Mouse (Mus musculus) small intestine, adult 2 months (tissue): ENCODE measurements around the gene Rapgef1. TPM values are rescaled to one million over a fixed set of nuclear protein-coding genes. Genes with fewer than 3 reads are reported as not detected.

ENCODE experiments used
- H3K27ac ChIP-seq: fragments of 200-500 bp; 2 replicates; pipeline ENCODE4 v1.5.1; 2012; ENCODE audit warnings: low read depth, low read length, control low read depth, inconsistent platforms; ENCODE audit not compliant: insufficient read depth
- H3K27me3 ChIP-seq: fragments of 200-500 bp; 2 replicates; pipeline ENCODE4 v1.6.1; 2012; ENCODE audit warnings: mild to moderate bottlenecking, moderate library complexity, low read length, inconsistent platforms; ENCODE audit not compliant: control insufficient read depth, insufficient read depth
- H3K36me3 ChIP-seq: fragments of 200-500 bp; 2 replicates; pipeline ENCODE4 v1.6.1; 2012; ENCODE audit warnings: mild to moderate bottlenecking, low read length, control low read depth, inconsistent platforms; ENCODE audit not compliant: control insufficient read depth, insufficient read depth
- H3K4me1 ChIP-seq: fragments of 200-500 bp; 2 replicates; pipeline ENCODE4 v1.6.1; 2012; ENCODE audit warnings: low read length, inconsistent platforms, mixed read lengths; ENCODE audit not compliant: control insufficient read depth, insufficient read depth, insufficient read length
- H3K4me3 ChIP-seq: fragments of 200-500 bp; 2 replicates; pipeline ENCODE4 v1.5.1; 2012; ENCODE audit warnings: low read depth, mild to moderate bottlenecking, control low read depth, inconsistent platforms, low read length, moderate library complexity
- CTCF ChIP-seq: fragments of 200-500 bp; IDR thresholded peaks from 2 replicates; pipeline ENCODE4 v1.5.1; 2012; ENCODE audit warnings: low read depth, mild to moderate bottlenecking, control low read depth, inconsistent platforms, low read length, moderate library complexity, mixed read lengths; ENCODE audit not compliant: insufficient replicate concordance, insufficient read length; ENCODE audit errors: extremely low read depth
- POLR2A ChIP-seq: fragments of 200-500 bp; IDR thresholded peaks from 2 replicates; pipeline ENCODE4 v1.6.1; 2012; ENCODE audit warnings: low read depth, mild to moderate bottlenecking, control low read depth, inconsistent platforms, low read length, moderate library complexity
- WGBS: fragments of 180-500 bp; shearing (Covaris S2); methylation state at CpG from one replicate; pipeline ENCODE4 v1.1.7; 2018; 5-methylcytosine and 5-hydroxymethylcytosine counted together
- polyA plus RNA-seq: library from polyadenylated mRNA; depleted of rRNA; stranded (reverse); fragments of >200 nt; gene quantifications from 2 replicates; pipeline ENCODE4 v1.2.3, GENCODE M21; 2012

The Rapgef1 gene
- polyA plus RNA-seq, 1 experiment: 25.1 TPM

- Histone ChIP-seq H3K4me3 (no peak overlapping the region), H3K4me1 (no peaks in the 10 kb centered on the region), H3K27me3 (no peaks in the 10 kb centered on the region), H3K36me3 (peaks cover 38% of the 10 kb centered on the region), H3K27ac (no peak overlapping the region)
- TF ChIP-seq CTCF (no peak), POLR2A (no peak)
- 90% methylated on average over 10 of the region's 10 CpGs for WGBS
These were observed 113.0 kb downstream of the Rapgef1 start for GRCm38 (mm10) chr2:29732559-29732958.

- TF ChIP-seq CTCF (no peak), POLR2A (no peak)
- Histone ChIP-seq H3K27ac (no peak overlapping the region), H3K4me1 (no peaks in the 10 kb centered on the region), H3K36me3 (peaks cover 42% of the 10 kb centered on the region), H3K27me3 (no peaks in the 10 kb centered on the region), H3K4me3 (no peak overlapping the region)
- 98% methylated on average over 5 of the region's 5 CpGs for WGBS
These were observed 113.8 kb downstream of the Rapgef1 start for GRCm38 (mm10) chr2:29733348-29733747.

- 60% methylated on average over 12 of the region's 12 CpGs for WGBS
- H3K4me3 ChIP-seq: no peak overlapping the region
- TF ChIP-seq POLR2A: no peak
- TF ChIP-seq CTCF: no peak
- no peaks in the 10 kb centered on the region for H3K4me1 ChIP-seq
- no peak overlapping the region for H3K27ac ChIP-seq
- peaks cover 39% of the 10 kb centered on the region for H3K36me3 ChIP-seq
- no peaks in the 10 kb centered on the region for H3K27me3 ChIP-seq
These were observed 116.2 kb downstream of the Rapgef1 start for GRCm38 (mm10) chr2:29735708-29736107.

GRCm38 (mm10) chr2:29737209-29737925 lies 117.8 kb downstream of the Rapgef1 start:
- no peak overlapping the region for H3K27ac ChIP-seq
- WGBS: 63% methylated on average over 12 of the region's 12 CpGs
- no peak overlapping the region for H3K4me3 ChIP-seq
- peaks cover 38% of the 10 kb centered on the region for H3K36me3 ChIP-seq
- no peaks in the 10 kb centered on the region for H3K27me3 ChIP-seq
- TF ChIP-seq POLR2A (no peak), CTCF (no peak)
- no peaks in the 10 kb centered on the region for H3K4me1 ChIP-seq

- Histone ChIP-seq H3K36me3 (peaks cover 37% of the 10 kb centered on the region), H3K27me3 (no peaks in the 10 kb centered on the region), H3K4me1 (no peaks in the 10 kb centered on the region), H3K27ac (no peak overlapping the region), H3K4me3 (no peak overlapping the region)
- WGBS: 71% methylated on average over 4 of the region's 4 CpGs
- no peak for TF ChIP-seq CTCF
- no peak for TF ChIP-seq POLR2A
These were observed 119.3 kb downstream of the Rapgef1 start for GRCm38 (mm10) chr2:29738799-29739198.

- H3K36me3 ChIP-seq: peaks cover 33% of the 10 kb centered on the region
- no peaks in the 10 kb centered on the region for H3K4me1 ChIP-seq
- H3K27me3 ChIP-seq: no peaks in the 10 kb centered on the region
- TF ChIP-seq POLR2A: no peak
- TF ChIP-seq CTCF: peak; percentile 13; the same call in 1 of the 2 replicates
- no peak overlapping the region for H3K4me3 ChIP-seq
- WGBS: 73% methylated on average over 5 of the region's 5 CpGs
- no peak overlapping the region for H3K27ac ChIP-seq
These were observed 119.8 kb downstream of the Rapgef1 start for GRCm38 (mm10) chr2:29739368-29739767.

GRCm38 (mm10) chr2:29741207-29741606 lies 121.7 kb downstream of the Rapgef1 start:
- Histone ChIP-seq H3K27ac (no peak overlapping the region), H3K27me3 (no peaks in the 10 kb centered on the region), H3K4me3 (no peak overlapping the region), H3K4me1 (no peaks in the 10 kb centered on the region), H3K36me3 (peaks cover 21% of the 10 kb centered on the region)
- no peak for TF ChIP-seq CTCF
- WGBS: 84% methylated on average over 6 of the region's 6 CpGs

- Histone ChIP-seq H3K36me3 (no peaks in the 10 kb centered on the region), H3K27ac (no peak overlapping the region), H3K4me3 (no peak overlapping the region), H3K4me1 (no peaks in the 10 kb centered on the region), H3K27me3 (peaks cover 8% of the 10 kb centered on the region; the same call in 1 of the 2 replicates)
- 30% methylated on average over 6 of the region's 6 CpGs for WGBS
- TF ChIP-seq CTCF (no peak), POLR2A (no peak)
These were observed 124.7 kb downstream of the Rapgef1 start for GRCm38 (mm10) chr2:29744256-29744655.
